In genomic region chr19:47049061-47049460, GRCm38 (mm10) we compare ENCODE assay signal across 11 mouse cellular contexts. TPM values are rescaled to one million over a fixed set of nuclear protein-coding genes. Genes with fewer than 3 reads are reported as not detected.
DNase-seq lines count a peak whose midpoint lies in the region; ATAC-seq and TF ChIP-seq lines count a peak whose summit lies in the region.
"Had no signal": no experiment of that assay in that cellular context is flagged by ENCODE, and none has a peak within 500 bp of the region (broad histone marks: within the 10 kb centered on the region; RNA-seq: fewer than 3 reads in every experiment).

No protein-coding gene starts in this region.

- H3K9ac ChIP-seq in lung, embryonic 15.5 days, result no peak overlapping the region
- H3K9ac ChIP-seq in forebrain, embryonic 11.5 days (ENCODE audit: low read length), result no peak overlapping the region
- H3K9ac ChIP-seq in limb, embryonic 13.5 days, result 0 out of 2 replicates have a peak overlapping the region, but pooled peaks have one; percentile 31
- no peak overlapping the region for H3K9ac ChIP-seq in stomach, embryonic 15.5 days

- peaks cover 18% of the 10 kb centered on the region for H3K4me1 ChIP-seq in lung, embryonic 15.5 days
- peaks cover 8% of the 10 kb centered on the region; the same call in 1 of the 2 replicates for H3K4me1 ChIP-seq in forebrain, embryonic 11.5 days (replicated peaks; ENCODE audit: control insufficient read depth, insufficient read depth, low read length)
- H3K4me1 ChIP-seq in limb, embryonic 13.5 days, result peaks cover 13% of the 10 kb centered on the region
- H3K4me1 ChIP-seq in stomach, embryonic 15.5 days, result peaks cover 16% of the 10 kb centered on the region
- 0 out of 2 replicates have a peak, but pooled peaks cover 4% of the 10 kb centered on the region for H3K4me1 ChIP-seq in cerebellum, adult 2 months (ENCODE audit: control insufficient read depth, insufficient read depth, low read length)

- DNase-seq in lung, postnatal 14 days, result no peak
- DNase-seq in forebrain, embryonic 11.5 days (ENCODE audit: low spot score), result no peak
- no peak for DNase-seq in cerebellum, postnatal 36 days
- no peak for DNase-seq in cerebellum, adult 2 months
- DNase-seq: kidney, adult 2 months; right cerebral cortex, postnatal 4 days had no signal

- no peak overlapping the region for H3K4me3 ChIP-seq in lung, embryonic 15.5 days
- H3K4me3 ChIP-seq in forebrain, embryonic 11.5 days (ENCODE audit: low read depth, low read length), result peak overlapping the region; percentile 72; the same call in 1 of the 2 replicates
- peak overlapping the region; percentile 90 for H3K4me3 ChIP-seq in limb, embryonic 13.5 days
- H3K4me3 ChIP-seq in stomach, embryonic 15.5 days (replicated peaks), result no peak overlapping the region
- H3K4me3 ChIP-seq in cerebellum, adult 2 months (replicated peaks; ENCODE audit: insufficient read depth, low read depth, low read length), result no peak overlapping the region

- no peaks in the 10 kb centered on the region for H3K9me3 ChIP-seq in lung, embryonic 15.5 days
- no peaks in the 10 kb centered on the region for H3K9me3 ChIP-seq in forebrain, embryonic 11.5 days (ENCODE audit: control insufficient read depth, low read length)
- H3K9me3 ChIP-seq in limb, embryonic 13.5 days, result no peaks in the 10 kb centered on the region
- H3K9me3 ChIP-seq in stomach, embryonic 15.5 days, result no peaks in the 10 kb centered on the region

- 55% methylated on average over 4 of the region's 4 CpGs for WGBS in lung, embryonic 15.5 days
- WGBS in forebrain, embryonic 11.5 days, result 73% methylated on average over 4 of the region's 4 CpGs
- WGBS in limb, embryonic 13.5 days, result 70% methylated on average over 4 of the region's 4 CpGs
- 57% methylated on average over 4 of the region's 4 CpGs for WGBS in stomach, embryonic 15.5 days
- WGBS in cerebellum, adult 2 months, result 69% methylated on average over 4 of the region's 4 CpGs

- H3K27me3 ChIP-seq in lung, embryonic 15.5 days, result no peaks in the 10 kb centered on the region
- H3K27me3 ChIP-seq in forebrain, embryonic 11.5 days (ENCODE audit: control insufficient read depth, insufficient read depth, low read length), result no peaks in the 10 kb centered on the region
- H3K27me3 ChIP-seq in limb, embryonic 13.5 days, result no peaks in the 10 kb centered on the region
- H3K27me3 ChIP-seq in stomach, embryonic 15.5 days (replicated peaks), result no peaks in the 10 kb centered on the region
- no peaks in the 10 kb centered on the region for H3K27me3 ChIP-seq in cerebellum, adult 2 months (ENCODE audit: control insufficient read depth, insufficient read depth, low read length)
- H3K27me3 ChIP-seq: Patski had no signal

- ATAC-seq in lung, embryonic 15.5 days (ENCODE audit: borderline replicate concordance, extremely low read depth, low FRiP score, low TSS enrichment), result no peak
- no peak for ATAC-seq in forebrain, embryonic 11.5 days (replicated peaks; ENCODE audit: low FRiP score)
- no peak for ATAC-seq in limb, embryonic 13.5 days (ENCODE audit: low FRiP score, low read depth)
- no peak for ATAC-seq in stomach, embryonic 15.5 days (ENCODE audit: insufficient read depth, low FRiP score, low read depth)
- ATAC-seq: Patski had no signal

- TF ChIP-seq CTCF in cerebellum, adult 2 months (IDR thresholded peaks at IDR 0.05; ENCODE audit: borderline replicate concordance, insufficient read depth, low read depth, low read length), result no peak

- no peak overlapping the region for H3K27ac ChIP-seq in lung, embryonic 15.5 days
- H3K27ac ChIP-seq in forebrain, embryonic 11.5 days (ENCODE audit: low read depth, low read length), result no peak overlapping the region
- H3K27ac ChIP-seq in limb, embryonic 13.5 days, result no peak overlapping the region
- no peak overlapping the region for H3K27ac ChIP-seq in stomach, embryonic 15.5 days
- H3K27ac ChIP-seq in cerebellum, adult 2 months (ENCODE audit: insufficient read depth, low read length), result no peak overlapping the region
- H3K27ac ChIP-seq: macrophage had no signal

- TF ChIP-seq POLR2A in cerebellum, adult 2 months (IDR thresholded peaks at IDR 0.05; ENCODE audit: borderline replicate concordance, insufficient read depth, low read length), result no peak

- H3K4me2 ChIP-seq in lung, embryonic 15.5 days, result peak overlapping the region; percentile 72; the same call in 1 of the 2 replicates
- H3K4me2 ChIP-seq in forebrain, embryonic 11.5 days (ENCODE audit: low read depth, low read length, severe bottlenecking), result peak overlapping the region; percentile 72
- H3K4me2 ChIP-seq in limb, embryonic 13.5 days (replicated peaks), result peak overlapping the region; percentile 79
- H3K4me2 ChIP-seq in stomach, embryonic 15.5 days, result peak overlapping the region; percentile 79; the same call in 1 of the 2 replicates

- H3K36me3 ChIP-seq in lung, embryonic 15.5 days, result peaks cover 17% of the 10 kb centered on the region; the same call in 1 of the 2 replicates
- H3K36me3 ChIP-seq in forebrain, embryonic 11.5 days (ENCODE audit: control insufficient read depth, insufficient read depth, low read length), result peaks cover 4% of the 10 kb centered on the region; the same call in 1 of the 2 replicates
- H3K36me3 ChIP-seq in limb, embryonic 13.5 days, result peaks cover 32% of the 10 kb centered on the region
- H3K36me3 ChIP-seq in stomach, embryonic 15.5 days, result peaks cover 5% of the 10 kb centered on the region; the same call in 1 of the 2 replicates

RNA-seq across cellular contexts. Expression of gene Pcgf6, which starts 1.6 kb away (rescaled TPM):
- 15.3 and 19.3 TPM in 2 replicates for polyA plus RNA-seq in lung, embryonic 15.5 days (2015; fragmentation: Nextera tagmentation; extraction: Ambion mirVana)
- 35.1 and 37.3 TPM in 2 replicates for polyA plus RNA-seq in forebrain, embryonic 11.5 days (2014; fragmentation: Nextera tagmentation; extraction: Ambion mirVana)
- polyA plus RNA-seq in limb, embryonic 13.5 days (2015; fragmentation: Nextera tagmentation; extraction: Ambion mirVana), result 23.3 and 25.0 TPM in 2 replicates
- 16.6 and 18.7 TPM in 2 replicates for polyA plus RNA-seq in stomach, embryonic 15.5 days (2015; fragmentation: Nextera tagmentation; extraction: Ambion mirVana)
- polyA plus RNA-seq in cerebellum, adult 2 months (2012; rRNA removed), result 40.4 and 40.9 TPM in 2 replicates

RNA-seq across cellular contexts. Expression of gene Taf5, which starts 18.5 kb away (rescaled TPM):
- polyA plus RNA-seq in lung, embryonic 15.5 days (2015; fragmentation: Nextera tagmentation; extraction: Ambion mirVana), result 5.2 and 5.3 TPM in 2 replicates
- polyA plus RNA-seq in forebrain, embryonic 11.5 days (2014; fragmentation: Nextera tagmentation; extraction: Ambion mirVana), result 10.6 and 11.8 TPM in 2 replicates
- polyA plus RNA-seq in limb, embryonic 13.5 days (2015; fragmentation: Nextera tagmentation; extraction: Ambion mirVana), result 5.7 and 5.8 TPM in 2 replicates
- polyA plus RNA-seq in stomach, embryonic 15.5 days (2015; fragmentation: Nextera tagmentation; extraction: Ambion mirVana), result 4.5 and 5.1 TPM in 2 replicates
- 5.1 and 5.2 TPM in 2 replicates for polyA plus RNA-seq in cerebellum, adult 2 months (2012; rRNA removed)

RNA-seq across cellular contexts. Expression of gene Nt5c2, which starts 34.1 kb away (rescaled TPM):
- polyA plus RNA-seq in lung, embryonic 15.5 days (2015; fragmentation: Nextera tagmentation; extraction: Ambion mirVana), result 85.4 and 86.0 TPM in 2 replicates
- 71.8 and 77.9 TPM in 2 replicates for polyA plus RNA-seq in forebrain, embryonic 11.5 days (2014; fragmentation: Nextera tagmentation; extraction: Ambion mirVana)
- 86.8 and 95.2 TPM in 2 replicates for polyA plus RNA-seq in limb, embryonic 13.5 days (2015; fragmentation: Nextera tagmentation; extraction: Ambion mirVana)
- polyA plus RNA-seq in stomach, embryonic 15.5 days (2015; fragmentation: Nextera tagmentation; extraction: Ambion mirVana), result 69.4 and 76.6 TPM in 2 replicates
- 48.9 and 49.3 TPM in 2 replicates for polyA plus RNA-seq in cerebellum, adult 2 months (2012; rRNA removed)

RNA-seq across cellular contexts. Expression of gene Ina, which starts 34.6 kb away (rescaled TPM):
- polyA plus RNA-seq in lung, embryonic 15.5 days (2015; fragmentation: Nextera tagmentation; extraction: Ambion mirVana), result 1.0 and 2.3 TPM in 2 replicates
- 102 and 110 TPM in 2 replicates for polyA plus RNA-seq in forebrain, embryonic 11.5 days (2014; fragmentation: Nextera tagmentation; extraction: Ambion mirVana)
- polyA plus RNA-seq in limb, embryonic 13.5 days (2015; fragmentation: Nextera tagmentation; extraction: Ambion mirVana), result 0.98 and 2.2 TPM in 2 replicates
- 11.9 and 13.7 TPM in 2 replicates for polyA plus RNA-seq in stomach, embryonic 15.5 days (2015; fragmentation: Nextera tagmentation; extraction: Ambion mirVana)
- polyA plus RNA-seq in cerebellum, adult 2 months (2012; rRNA removed), result 214 and 232 TPM in 2 replicates
- polyA plus RNA-seq: macrophage had no signal

RNA-seq across cellular contexts. Expression of gene Usmg5, which starts 41.4 kb away (rescaled TPM):
- 1,008 and 1,027 TPM in 2 replicates for polyA plus RNA-seq in lung, embryonic 15.5 days (2015; fragmentation: Nextera tagmentation; extraction: Ambion mirVana)
- 944 and 1,025 TPM in 2 replicates for polyA plus RNA-seq in forebrain, embryonic 11.5 days (2014; fragmentation: Nextera tagmentation; extraction: Ambion mirVana)
- 1,251 and 1,259 TPM in 2 replicates for polyA plus RNA-seq in limb, embryonic 13.5 days (2015; fragmentation: Nextera tagmentation; extraction: Ambion mirVana)
- 1,167 and 1,215 TPM in 2 replicates for polyA plus RNA-seq in stomach, embryonic 15.5 days (2015; fragmentation: Nextera tagmentation; extraction: Ambion mirVana)
- polyA plus RNA-seq in cerebellum, adult 2 months (2012; rRNA removed), result 977 and 998 TPM in 2 replicates

Comparison
In these comparisons a context has a peak if more than half of its experiments do, and no peak if none do; other contexts are left out.
1. H3K4me3 ChIP-seq: peak in forebrain, embryonic 11.5 days (single experiment) and limb, embryonic 13.5 days (single experiment); none in lung, embryonic 15.5 days (single experiment), stomach, embryonic 15.5 days (single experiment) and cerebellum, adult 2 months (single experiment).
2. Peak in every context shown above with its lines, with median percentiles within 50 percentile points of each other: H3K4me2 ChIP-seq.